Mouse (Mus musculus): ENCODE data around the gene Adam15.
A peak's percentile ranks its signal among the peaks of the same experiment; 100 is the strongest.

The Adam15 gene

DNA sequence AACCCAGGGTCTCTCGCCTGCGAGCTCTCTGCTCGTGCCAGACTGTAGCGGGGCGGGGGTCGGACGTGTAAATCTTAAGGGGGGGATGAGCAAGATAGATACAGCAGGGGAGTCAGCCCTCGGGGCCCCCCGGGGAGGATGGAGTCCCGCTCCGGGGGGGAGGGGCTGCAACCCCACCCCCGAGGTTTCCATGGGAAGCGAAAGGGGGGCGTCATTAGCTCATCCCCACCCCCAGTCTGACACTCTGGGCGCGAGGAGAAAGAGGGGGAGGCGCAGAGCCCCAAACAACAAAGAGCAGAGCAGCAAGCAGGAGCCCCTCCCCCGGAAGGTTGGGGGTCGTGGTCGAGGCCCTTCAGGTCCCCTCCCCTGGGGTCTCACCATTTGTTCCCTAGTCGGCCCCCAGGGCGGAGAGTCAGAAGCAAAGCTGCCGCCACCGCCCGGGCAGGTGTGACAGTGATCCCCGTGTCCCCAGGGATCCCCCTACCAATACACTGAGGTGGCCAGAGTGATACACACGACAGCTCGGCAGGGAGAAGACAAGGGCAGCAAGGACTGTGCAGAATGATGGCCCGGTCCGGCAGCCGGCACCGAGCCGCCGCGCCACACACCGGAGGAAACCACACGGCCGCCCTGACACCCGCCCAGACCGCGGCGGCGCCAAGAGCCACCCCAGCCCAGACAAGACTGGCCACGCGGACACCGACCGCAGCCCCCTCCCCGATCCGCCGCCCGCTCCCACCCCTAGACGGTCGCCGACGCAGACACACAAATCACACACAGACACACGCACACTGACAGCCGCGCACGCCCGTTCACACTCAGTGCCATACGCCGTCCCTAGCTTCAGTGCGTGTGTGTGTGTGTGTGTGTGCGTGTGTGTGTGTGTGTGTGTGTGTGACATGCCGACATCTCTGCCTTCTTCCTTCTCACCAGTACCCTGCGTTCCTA, 28.3 kb downstream of the Adam15 start:
- peak in 1 of 2 experiments; percentile 23 for DNase-seq

DNA sequence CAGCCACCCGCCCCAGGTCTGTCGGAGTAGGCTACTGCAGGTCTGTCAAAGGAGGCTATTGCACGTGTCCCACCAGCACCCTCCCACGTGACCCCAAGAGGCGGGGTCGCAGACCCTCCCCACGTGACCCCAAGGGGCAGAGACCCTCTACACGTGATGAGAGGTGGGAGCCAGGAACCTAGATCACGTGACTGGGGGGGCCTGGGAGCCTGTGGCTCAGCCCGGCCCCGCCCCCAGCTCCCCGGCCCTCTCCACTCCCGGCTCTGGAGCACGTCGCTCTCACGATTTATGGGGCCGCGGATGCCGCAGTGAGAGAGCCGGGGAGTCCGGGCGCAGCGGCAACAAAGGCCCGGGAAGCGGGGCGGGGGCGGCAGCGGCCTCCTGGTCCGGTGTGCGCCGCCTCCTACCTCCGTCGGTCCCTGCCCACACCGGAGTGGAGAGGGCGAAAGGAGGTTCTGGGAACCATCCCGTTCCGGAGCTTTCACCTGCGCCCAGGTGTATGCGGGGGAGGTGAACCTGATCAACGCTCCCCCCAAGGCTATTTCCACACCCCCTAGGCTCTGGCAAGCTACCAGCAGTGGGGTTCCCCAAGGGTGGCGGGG, 29.1 kb downstream of the Adam15 start:
- peak in 1 of 2 experiments; percentile 21 for DNase-seq

DNA sequence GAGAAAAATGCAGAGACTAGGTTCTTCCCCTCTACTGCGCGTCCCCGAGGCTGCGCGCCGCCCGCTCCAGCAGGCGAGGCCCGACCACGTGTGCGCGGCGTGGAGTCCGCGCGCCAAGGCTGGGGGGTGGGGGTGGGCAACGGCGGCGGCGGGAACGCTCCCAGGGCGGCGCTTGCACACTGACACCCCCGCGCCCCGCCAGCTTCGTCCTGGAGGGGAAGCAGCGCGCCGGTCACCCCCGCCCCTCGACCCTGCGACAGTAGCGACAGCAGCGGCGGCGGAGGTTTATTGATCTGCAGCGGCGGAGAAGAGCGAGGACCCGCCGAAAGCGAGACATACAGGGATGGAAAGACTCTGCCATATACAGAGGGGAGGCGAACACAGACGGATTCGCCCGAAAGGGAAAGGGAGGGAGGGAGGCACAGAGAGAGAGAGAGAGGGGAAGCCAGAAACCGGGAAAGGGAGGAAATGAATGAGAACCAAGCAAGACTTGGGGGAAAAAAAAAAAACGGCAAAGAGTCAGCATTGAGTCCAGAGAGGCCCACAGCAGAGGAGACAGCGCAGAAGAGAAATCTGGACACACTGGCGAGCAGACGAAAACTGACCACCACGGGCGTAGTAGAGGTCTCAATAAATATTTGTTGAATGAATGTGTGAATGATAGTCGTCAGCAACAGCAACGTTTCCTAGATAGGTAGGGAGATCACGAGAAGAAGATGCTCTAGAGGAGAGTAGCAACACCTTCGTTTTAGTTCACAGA, 30.0 kb downstream of the Adam15 start:
- DNase-seq: no peak

DNA sequence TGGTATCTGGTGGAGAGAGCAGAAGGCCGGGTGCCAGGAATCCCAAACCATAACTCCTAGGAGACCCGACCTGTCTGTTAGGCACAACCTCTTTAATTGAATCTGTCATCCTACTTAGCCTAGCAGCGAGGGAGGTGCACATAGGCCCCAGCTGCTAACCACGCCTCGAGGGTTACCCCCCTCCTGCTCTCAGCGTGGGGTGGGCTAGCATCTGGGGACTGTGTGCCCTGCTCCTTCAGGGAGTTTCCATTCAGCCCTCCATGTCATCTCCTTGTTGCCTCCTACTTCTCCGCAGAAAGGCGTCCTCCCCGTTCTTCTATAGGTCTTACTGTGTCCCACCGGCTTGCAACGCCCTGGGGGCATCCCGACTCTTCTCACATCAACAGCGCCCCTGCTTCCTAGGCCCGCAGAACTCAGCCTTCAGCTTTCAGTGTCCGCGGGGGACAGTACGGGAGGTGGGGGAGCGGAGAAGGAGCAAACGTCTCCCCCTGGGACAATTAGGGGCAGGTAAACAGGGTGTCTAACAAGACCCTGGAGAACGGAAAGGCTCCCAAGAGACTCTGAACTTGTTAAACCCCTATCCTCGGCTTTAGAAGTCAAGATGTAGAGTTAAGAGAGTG, 30.7 kb downstream of the Adam15 start:
- no peak for DNase-seq

DNA sequence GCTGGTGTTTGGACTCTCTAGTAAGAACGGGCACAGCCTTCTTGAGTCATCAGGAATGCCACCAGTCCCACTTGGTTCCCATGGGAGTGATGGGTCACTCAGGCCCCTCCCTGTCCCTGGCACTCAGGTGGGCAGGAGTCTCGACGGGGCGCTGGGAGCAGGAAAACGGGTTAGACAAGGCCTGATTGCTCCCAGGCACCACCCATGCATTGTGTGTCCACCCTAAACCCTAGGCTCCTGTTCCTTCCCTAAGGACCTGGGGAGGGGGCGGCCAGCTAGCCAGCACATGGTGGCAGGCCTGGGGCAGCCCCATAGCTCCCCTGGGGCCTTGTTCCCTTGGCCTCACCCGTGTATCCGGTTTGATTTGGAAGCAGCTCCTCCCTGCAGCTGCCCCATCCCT, 31.5 kb downstream of the Adam15 start:
- DNase-seq: no peak

DNA sequence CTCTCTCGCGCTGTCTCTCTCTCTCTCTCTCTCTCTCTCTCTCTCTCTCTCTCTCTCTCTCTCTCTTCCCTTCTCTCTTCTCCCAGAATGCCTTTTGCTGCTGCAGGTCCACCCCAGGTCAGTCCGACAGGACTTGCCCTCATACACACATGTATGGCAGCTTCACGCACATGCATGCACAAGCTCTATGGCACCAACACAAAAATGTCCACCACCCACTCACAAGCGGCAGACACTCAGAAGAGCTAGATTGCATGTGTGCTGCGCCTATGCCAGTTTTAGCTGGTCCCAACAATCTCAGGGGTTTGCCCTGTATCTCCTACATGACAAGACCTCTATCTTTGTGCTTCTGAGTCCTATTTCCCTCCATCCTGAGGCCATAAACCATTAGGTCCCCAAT, 32.5 kb downstream of the Adam15 start:
- DNase-seq: no peak

DNA sequence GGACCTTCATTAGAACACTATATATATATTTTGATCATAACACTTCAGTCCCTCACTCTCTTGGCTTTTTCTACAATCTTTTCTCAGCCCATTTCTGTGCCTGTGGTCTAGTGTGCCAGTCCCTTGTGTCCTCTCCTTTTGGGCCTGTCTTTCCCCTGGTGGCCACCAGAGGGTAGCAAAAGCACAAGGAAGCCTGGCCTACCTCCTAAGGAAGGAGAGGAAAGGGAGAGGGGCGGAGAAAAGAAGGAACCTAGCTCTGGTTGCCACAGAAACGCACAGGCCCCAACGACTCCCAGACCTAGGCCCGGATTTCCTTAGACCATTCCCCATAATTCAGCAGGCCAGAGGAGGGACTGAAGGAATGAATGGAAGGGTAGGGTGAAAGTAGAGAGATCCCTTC, 33.0 kb downstream of the Adam15 start:
- peak; percentile 86 to 90 for DNase-seq

DNA sequence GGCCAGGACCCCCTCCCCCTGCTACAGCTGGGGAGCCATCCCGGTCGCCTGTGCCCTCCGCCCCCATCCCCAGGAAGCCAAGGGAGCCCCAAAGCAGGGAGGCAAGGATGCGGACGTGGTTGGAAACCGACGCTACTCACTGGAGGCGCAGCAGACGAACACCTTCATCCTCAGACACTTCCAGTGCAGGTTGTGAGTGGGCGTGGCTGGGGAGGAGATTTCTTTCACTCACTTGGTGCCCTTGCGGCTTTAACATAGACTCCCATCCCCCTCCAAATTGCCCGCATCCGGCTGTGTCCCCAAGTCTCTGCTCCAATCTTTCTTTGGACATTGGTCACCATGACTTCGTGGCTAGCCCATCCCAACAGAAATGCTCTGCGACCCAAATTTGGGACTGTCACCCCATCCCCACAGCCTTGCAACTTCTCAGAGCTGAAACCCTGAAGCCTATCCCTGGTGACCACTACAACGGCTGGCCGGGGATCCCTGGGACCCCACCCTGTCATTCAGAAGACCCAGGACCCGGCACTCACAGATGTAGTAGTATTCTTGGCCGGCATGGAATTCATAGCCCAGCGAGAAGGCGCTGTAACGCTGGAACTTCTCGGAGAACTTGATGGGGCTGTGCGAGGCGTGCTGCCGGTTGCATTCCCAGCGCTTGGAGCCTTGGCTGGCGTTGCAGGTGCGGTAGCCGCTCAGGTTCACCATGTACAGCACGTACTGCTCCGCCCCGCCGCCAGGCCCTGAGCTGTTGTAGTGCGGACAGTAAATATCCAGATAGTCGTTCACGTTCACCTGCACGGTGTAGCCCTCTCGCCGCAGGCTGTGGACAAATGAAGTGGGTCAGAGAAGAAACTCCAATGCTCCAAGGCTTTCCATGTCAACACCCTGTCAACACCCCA, 33.6 kb downstream of the Adam15 start:
- DNase-seq: peak; percentile 41 to 49

DNA sequence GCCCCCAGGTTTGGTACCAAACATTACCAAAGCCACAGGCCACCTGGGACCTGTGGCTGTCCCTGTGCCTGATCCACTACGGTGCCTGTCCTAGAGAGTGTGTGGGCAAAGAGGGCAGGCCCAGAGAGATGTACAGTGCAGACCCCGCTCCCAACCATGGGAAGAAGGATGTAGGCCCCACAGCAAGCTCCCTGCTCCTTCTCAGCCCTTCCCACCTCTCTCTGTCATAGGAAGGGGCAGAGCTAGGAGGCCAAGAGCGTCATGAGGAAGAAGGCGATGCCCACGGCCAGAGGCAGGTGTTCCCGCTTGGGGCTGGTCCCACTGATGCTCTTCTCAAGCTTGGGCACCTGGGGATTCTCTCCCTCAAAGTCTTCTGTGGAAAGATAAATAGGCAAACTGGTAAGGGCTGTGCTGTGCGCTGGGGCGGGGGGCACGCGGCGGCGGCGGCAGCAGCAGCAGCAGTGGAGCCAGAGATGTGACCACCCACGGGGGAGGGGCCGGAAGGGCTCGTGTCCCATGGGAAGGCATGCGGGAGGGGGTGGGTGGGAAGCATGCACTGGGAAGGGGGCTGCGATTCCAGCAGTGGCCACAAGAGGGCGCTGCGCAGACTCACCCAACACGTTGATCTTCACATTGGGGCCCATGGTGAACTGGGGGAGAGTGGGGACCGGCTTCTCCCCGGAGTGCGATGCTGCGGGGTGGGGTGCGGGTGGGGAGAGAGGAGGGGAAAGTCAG, 34.4 kb downstream of the Adam15 start:
- DNase-seq: peak; percentile 79 to 85

DNA sequence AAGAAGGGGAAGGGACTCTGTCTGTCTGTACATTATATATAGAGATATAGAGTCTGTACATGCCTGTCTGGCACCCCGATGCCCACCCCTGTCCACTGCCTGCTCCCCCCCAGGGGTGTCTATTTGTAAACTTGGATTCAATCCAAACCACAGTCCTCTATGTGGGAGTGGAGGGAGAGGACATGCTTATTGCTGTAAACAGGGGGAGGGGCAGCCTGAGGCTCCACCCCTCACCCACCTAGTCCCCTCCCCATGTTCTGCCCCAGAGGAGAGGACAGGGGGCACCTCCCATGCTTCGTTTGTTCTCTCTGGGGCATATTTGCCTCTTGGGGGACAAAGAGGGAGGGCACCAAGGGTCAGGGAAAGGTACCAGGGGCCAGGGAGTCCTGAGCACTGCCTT, 35.0 kb downstream of the Adam15 start:
- peak; percentile 68 to 79 for DNase-seq

DNA sequence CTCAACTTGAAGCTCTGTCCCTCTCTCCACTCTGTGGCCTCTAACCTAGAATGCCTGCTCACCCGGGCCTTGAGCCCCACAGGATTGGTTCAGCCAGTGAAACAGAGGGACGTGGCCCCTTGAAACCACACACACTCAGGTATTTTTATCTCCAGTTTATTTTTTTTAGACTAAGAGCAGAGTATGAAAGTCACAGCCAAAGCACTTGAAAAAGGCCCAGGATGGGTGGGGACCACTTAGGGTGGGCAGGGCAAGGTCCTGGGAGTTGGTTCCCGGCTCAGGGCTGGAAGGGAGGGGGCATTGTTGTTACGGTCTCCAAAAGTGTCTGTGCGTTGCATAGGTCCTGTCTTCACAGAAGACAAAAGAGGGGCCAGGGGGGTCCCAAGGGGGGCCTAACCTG, 35.5 kb downstream of the Adam15 start:
- DNase-seq: peak; percentile 81 to 90

DNA sequence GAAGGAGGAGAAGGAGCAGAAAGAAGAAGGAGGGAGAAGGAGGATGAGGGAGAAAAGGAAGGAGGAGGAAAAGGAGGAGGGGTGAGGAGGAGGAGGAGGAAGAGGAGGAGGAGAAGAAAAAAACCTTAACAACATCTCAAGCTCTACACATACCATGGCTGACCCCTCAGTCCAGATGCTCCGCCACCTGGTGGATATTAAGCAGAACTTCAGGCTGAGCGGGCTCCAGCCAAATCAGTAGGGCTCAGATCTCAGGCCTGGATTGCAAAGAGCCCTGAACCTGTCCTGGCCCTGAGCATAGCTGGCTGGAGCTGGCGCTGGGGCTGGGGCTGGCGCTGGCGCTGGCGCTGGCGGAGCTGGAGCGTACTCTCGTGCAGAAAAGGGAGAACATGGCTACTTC, 41.7 kb downstream of the Adam15 start:
- peak; percentile 75 to 81 for DNase-seq

DNA sequence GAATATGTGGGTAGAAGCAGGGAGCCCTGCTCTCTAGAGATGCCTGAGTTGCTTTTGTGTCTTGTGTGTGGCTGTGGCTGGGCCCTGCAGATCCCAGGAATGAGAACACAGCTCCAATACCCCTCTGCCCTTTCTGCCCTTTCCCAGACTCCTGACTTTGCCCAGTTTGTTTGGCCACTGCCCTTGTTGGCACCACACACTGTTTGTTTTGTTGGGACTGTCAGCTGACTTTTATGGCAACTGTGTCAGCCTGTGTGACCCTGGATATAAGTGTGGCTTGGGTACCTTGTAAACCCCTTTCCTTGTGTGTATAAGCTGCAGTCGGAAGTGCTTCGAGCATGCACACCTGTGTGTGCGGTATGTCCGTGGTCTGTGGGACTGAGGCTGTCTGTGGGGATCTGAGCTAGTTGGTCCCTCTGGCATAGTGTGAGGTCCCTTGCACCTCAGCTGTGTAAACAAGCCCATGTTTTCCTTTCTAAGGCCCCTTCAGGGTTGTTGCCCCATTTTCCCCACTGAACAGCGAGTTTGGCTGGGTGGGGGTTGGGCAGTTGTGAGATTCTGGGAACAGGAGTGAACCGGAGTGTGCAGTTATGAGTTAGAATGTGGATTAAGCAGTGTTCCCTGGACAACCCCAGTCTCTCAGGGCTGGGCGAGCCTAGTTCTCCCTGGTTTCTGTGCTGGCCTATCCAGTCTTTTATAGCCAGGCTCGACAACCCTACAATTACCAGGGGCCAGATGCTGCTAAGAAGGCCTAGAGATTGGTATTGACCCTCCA, 44.1 kb downstream of the Adam15 start:
- DNase-seq: peak; percentile 42 to 55

DNA sequence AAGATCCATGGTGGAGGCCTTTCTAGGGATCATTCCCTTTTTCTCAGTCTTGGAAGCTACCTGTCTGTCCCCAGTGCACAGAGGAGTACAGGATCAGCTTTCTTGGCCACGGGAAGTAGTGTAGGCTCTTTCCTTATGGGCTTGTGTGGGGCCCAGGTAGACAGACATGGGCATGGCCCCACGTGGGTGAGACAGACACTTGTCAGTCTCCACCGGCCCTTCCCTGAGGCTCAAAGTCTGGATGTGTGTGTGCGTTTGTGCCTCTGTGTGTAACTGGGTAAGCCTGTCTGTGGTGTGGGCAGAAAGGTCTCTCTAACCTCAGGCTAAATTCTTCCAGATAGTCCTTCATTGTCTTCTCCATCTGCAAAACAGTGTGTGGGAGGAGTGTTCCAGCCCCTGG, 44.7 kb downstream of the Adam15 start:
- no peak for DNase-seq

DNA sequence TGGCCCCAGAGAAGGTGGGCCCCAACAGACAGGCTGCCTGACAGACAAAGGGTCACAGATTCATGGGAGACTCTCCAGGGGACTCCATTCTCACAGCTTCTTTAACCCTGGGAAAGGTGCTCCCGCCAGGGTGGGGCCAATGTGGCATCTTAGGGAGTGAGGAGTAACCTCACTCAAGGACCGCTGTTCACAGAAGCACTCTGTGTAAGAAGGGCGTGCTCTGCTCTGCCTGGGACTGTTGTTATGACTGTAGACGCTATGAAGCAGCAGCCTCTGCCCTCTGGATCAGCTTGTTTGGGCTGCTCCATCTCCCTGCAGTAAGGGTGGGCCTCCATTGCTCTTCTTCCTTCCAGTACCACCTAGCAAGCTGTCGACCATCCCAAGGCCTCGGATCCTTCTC, 45.4 kb downstream of the Adam15 start:
- DNase-seq: peak in 1 of 2 experiments; percentile 45

DNA sequence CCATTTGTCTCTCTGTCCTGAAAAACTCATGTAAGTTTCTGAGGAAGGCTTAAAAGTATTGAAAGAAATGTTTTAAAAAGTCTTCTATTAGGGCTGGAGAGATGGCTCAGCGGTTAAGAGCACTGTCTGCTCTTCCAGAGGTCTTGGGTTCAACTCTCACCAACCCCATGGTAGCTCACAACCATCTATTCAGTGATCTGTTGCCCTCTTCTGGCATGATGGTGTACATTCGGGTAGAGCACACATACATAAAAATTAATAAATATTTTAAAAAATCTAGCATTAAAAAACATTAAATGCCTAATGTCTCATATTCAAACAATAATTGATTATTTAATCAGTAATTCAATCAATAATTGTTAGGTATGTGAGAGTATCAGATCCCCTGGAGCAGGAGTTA, 49.3 kb downstream of the Adam15 start:
- DNase-seq: no peak

DNA sequence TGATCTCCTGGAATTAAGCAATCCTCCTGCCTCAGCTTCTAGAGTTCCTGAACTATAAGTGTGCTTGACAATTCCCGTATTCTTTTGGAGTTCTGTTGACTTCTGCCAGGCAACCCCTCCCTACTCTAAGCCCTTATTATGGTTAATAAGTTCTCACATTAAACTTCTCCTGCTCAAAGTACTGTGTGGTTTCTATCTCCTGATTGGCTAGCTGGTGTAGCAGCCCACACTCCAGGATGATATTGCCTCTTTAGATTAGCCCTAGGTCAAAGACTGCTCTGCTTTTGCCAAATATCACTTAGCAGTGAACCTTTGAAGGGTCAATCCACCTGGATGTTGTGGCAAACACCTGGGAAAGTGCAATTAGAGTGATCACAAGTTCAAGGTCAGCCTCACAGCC, 49.7 kb downstream of the Adam15 start:
- DNase-seq: peak in 1 of 2 experiments; percentile 33

DNA sequence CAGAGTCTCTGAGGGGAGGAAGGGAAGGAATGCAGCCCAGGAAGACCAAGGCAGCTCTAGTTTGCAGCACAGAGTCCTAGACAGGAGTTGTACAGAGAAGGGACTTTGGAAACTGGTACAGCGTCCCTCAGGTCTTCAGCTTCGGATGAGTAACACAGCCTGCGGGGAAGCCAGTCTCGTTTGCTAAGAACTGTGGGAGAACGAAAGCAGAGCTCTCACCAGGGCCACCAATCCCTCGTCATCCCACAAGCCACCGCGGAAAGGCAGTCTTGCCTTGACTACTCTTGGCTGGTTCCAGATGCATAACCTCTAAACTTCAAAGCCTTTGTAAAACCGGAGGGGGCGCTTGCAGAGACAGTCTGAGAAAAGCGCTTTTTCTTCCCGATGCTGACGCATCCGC, 50.3 kb downstream of the Adam15 start:
- DNase-seq: peak in 1 of 2 experiments; percentile 25

DNA sequence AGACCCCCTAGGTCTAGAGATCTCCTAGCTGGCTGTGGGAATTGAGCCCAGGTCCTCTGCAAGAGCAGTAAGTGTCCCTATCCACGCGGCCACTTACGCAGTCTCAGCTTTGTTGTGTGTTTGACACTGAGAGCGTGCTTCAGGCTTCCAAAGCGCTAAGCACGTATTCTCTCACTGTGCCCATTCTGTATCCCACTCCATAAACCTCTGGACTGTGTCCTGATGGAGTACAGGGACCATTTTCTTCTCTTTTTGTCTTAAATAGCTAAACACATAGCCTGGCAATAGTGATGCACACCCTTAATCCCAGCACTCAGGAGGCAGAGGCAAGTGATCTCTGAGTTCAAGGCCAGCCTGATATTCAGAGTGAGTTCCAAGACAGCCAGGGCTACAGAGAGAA, 50.9 kb downstream of the Adam15 start:
- DNase-seq: no peak

DNA sequence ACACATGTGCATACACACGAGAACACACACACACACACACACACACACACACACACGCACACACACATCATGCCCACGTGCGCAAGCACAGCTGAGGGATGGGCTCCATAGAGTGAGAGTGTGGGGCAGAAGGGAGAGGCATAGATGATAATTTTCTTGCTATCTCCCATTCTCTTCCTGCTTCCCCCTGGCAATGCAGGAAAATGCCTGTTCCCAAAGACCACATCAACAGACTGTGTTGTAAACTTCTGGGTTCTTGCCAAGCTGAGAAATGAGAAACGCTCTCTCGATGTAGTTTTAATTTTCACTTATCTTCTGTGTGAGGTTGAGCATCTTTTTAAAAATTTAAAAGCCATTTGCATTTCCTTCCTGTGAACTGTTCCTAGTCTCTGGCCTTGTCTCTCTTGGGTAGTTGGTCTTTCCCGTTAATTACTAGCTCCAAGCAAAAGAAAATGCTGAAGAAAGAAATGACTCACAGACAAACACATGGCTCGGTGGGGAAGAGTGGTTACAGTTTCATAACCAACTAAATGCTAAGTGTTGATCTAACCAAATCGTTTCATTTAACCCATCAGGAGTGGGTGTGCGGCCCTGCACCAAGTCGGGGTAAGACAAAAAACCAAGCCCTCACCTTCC, 52.9 kb downstream of the Adam15 start:
- DNase-seq: peak in 1 of 2 experiments; percentile 23
